Mouse (Mus musculus) cerebellum, adult 2 months (tissue): Measurements from ENCODE around the gene Snrpe. TPM values are rescaled to one million over a fixed set of nuclear protein-coding genes. Genes with fewer than 3 reads are reported as not detected.

Source experiments
- DNase-seq, 2 experiments: peaks; one replicate each; pipeline ENCODE4 v3.0.0; 2021
- H3K27ac ChIP-seq: fragments of 200-500 bp; 2 replicates; pipeline ENCODE4 v1.5.1; 2012; ENCODE audit warnings: low read length, control low read depth, inconsistent platforms; ENCODE audit not compliant: insufficient read depth
- H3K27me3 ChIP-seq: fragments of 200-500 bp; 2 replicates; pipeline ENCODE4 v1.6.1; 2012; ENCODE audit warnings: inconsistent platforms, mild to moderate bottlenecking, low read length, moderate library complexity; ENCODE audit not compliant: control insufficient read depth, insufficient read depth
- H3K4me1 ChIP-seq: fragments of 200-500 bp; 2 replicates; pipeline ENCODE4 v1.6.1; 2011; ENCODE audit warnings: low read length; ENCODE audit not compliant: control insufficient read depth, insufficient read depth
- H3K4me3 ChIP-seq: fragments of 200-500 bp; replicated peaks from 2 replicates; pipeline ENCODE3; 2011; ENCODE audit warnings: mild to moderate bottlenecking, low read depth, low read length, control low read depth; ENCODE audit not compliant: insufficient read depth
- CTCF ChIP-seq: fragments of 200-500 bp; IDR thresholded peaks from 2 replicates; pipeline ENCODE4 v1.5.1; 2011; ENCODE audit warnings: low read depth, mild to moderate bottlenecking, control low read depth, low read length, moderate library complexity, borderline replicate concordance; ENCODE audit not compliant: insufficient read depth
- POLR2A ChIP-seq: fragments of 200-500 bp; IDR thresholded peaks from 2 replicates; pipeline ENCODE4 v1.6.1; 2011; ENCODE audit warnings: low read length, control low read depth, borderline replicate concordance; ENCODE audit not compliant: insufficient read depth
- WGBS: fragments of 180-500 bp; shearing (Covaris S2); methylation state at CpG from one replicate; pipeline ENCODE4 v1.1.7; 2018; 5-methylcytosine and 5-hydroxymethylcytosine counted together
- polyA plus RNA-seq: library from polyadenylated mRNA; depleted of rRNA; stranded (reverse); fragments of >200 nt; gene quantifications from 2 replicates; pipeline ENCODE4 v1.2.3, GENCODE M21; 2012; rRNA removed

The Snrpe gene
- polyA plus RNA-seq, result 102 and 110 TPM in 2 replicates

GRCm38 (mm10) chr1:133609771-133610502 is at the start of gene Snrpe:
TSS of gene Snrpe (minus strand) at chr1:133610291.
- Histone ChIP-seq H3K4me1 (no peaks in the 10 kb centered on the region; the same call in 1 of the 2 replicates), H3K27me3 (no peaks in the 10 kb centered on the region), H3K4me3 (peak within 1 kb of the TSS; percentile 81), H3K27ac (peak within 1 kb of the TSS; percentile 71)
- WGBS, result under 1% methylated on average over 73 of the region's 73 CpGs
- DNase-seq, result peak; percentile 93 to 96
- TF ChIP-seq POLR2A (peak; percentile 68; the same call in 1 of the 2 replicates), CTCF (peak; percentile 94)

- Histone ChIP-seq H3K27ac (no peak overlapping the region), H3K27me3 (no peaks in the 10 kb centered on the region), H3K4me1 (peaks cover 14% of the 10 kb centered on the region; the same call in 1 of the 2 replicates), H3K4me3 (no peak overlapping the region)
- 60% methylated on average over 3 of the region's 3 CpGs for WGBS
- TF ChIP-seq CTCF, result no peak
- TF ChIP-seq POLR2A, result no peak
- no peak for DNase-seq
Measured at GRCm38 (mm10) chr1:133658878-133659277, 48.8 kb upstream of the Snrpe start.

GRCm38 (mm10) chr1:133656811-133657210 is 46.7 kb upstream of the Snrpe start:
- DNase-seq, result peak; percentile 27 to 42
- TF ChIP-seq POLR2A (no peak), CTCF (no peak)
- Histone ChIP-seq H3K27ac (no peak overlapping the region), H3K4me3 (no peak overlapping the region), H3K27me3 (no peaks in the 10 kb centered on the region), H3K4me1 (peaks cover 19% of the 10 kb centered on the region; the same call in 1 of the 2 replicates)
- 32% methylated on average over 5 of the region's 5 CpGs for WGBS

GRCm38 (mm10) chr1:133653033-133653432 is 42.9 kb upstream of the Snrpe start:
- 90% methylated on average over 1 of the region's 1 CpGs for WGBS
- TF ChIP-seq CTCF (no peak), POLR2A (no peak)
- Histone ChIP-seq H3K27me3 (no peaks in the 10 kb centered on the region), H3K4me1 (peaks cover 16% of the 10 kb centered on the region; the same call in 1 of the 2 replicates), H3K4me3 (no peak overlapping the region), H3K27ac (no peak overlapping the region)
- DNase-seq, result no peak

- no peak for TF ChIP-seq CTCF
- TF ChIP-seq POLR2A, result no peak
- no peak for DNase-seq
- Histone ChIP-seq H3K4me1 (peaks cover 13% of the 10 kb centered on the region; the same call in 1 of the 2 replicates), H3K27me3 (no peaks in the 10 kb centered on the region), H3K27ac (no peak overlapping the region), H3K4me3 (no peak overlapping the region)
- 95% methylated on average over 7 of the region's 7 CpGs for WGBS
Measured at GRCm38 (mm10) chr1:133650288-133651055, 40.4 kb upstream of the Snrpe start.

GRCm38 (mm10) chr1:133645652-133646051 is 35.6 kb upstream of the Snrpe start:
- H3K27me3 ChIP-seq, result no peaks in the 10 kb centered on the region
- 76% methylated on average over 5 of the region's 5 CpGs for whole genome bisulfite sequencing
- H3K27ac ChIP-seq, result no peak overlapping the region
- H3K4me3 ChIP-seq, result no peak overlapping the region
- TF ChIP-seq CTCF (no peak), POLR2A (no peak)
- 0 out of 2 replicates have a peak, but pooled peaks cover 2% of the 10 kb centered on the region for H3K4me1 ChIP-seq
- no peak for DNase-seq

- H3K27ac ChIP-seq, result no peak overlapping the region
- H3K4me1 ChIP-seq, result no peaks in the 10 kb centered on the region
- TF ChIP-seq CTCF, result no peak
- no peak for TF ChIP-seq POLR2A
- 96% methylated on average over 2 of the region's 2 CpGs for WGBS
- DNase-seq, result no peak
- no peak overlapping the region for H3K4me3 ChIP-seq
- H3K27me3 ChIP-seq, result no peaks in the 10 kb centered on the region
Measured at GRCm38 (mm10) chr1:133641163-133641562, 31.1 kb upstream of the Snrpe start.

- Histone ChIP-seq H3K27ac (no peak overlapping the region), H3K4me1 (no peaks in the 10 kb centered on the region), H3K4me3 (no peak overlapping the region), H3K27me3 (no peaks in the 10 kb centered on the region)
- WGBS, result 91% methylated on average over 6 of the region's 6 CpGs
- no peak for TF ChIP-seq POLR2A
- no peak for TF ChIP-seq CTCF
- no peak for DNase-seq
Measured at GRCm38 (mm10) chr1:133638517-133638916, 28.4 kb upstream of the Snrpe start.
